Mouse (Mus musculus) CH12.LX (cell line): Measurements from ENCODE around the gene Pam.

Experiments
- POLR2A ChIP-seq: IDR thresholded peaks from 2 replicates; pipeline ENCODE4 v1.6.1; 2011; ENCODE audit warnings: low read depth, mild to moderate bottlenecking, improper control_type of control experiment, low read length
- SIN3A ChIP-seq: IDR thresholded peaks from 2 replicates; pipeline ENCODE4 v1.6.1; 2012; ENCODE audit warnings: low read length, improper control_type of control experiment, inconsistent platforms
- UBTF ChIP-seq: IDR thresholded peaks from 2 replicates; pipeline ENCODE4 v1.6.1; 2012; ENCODE audit warnings: low read depth, mild to moderate bottlenecking, inconsistent platforms, low read length, improper control_type of control experiment, moderate library complexity

DNA sequence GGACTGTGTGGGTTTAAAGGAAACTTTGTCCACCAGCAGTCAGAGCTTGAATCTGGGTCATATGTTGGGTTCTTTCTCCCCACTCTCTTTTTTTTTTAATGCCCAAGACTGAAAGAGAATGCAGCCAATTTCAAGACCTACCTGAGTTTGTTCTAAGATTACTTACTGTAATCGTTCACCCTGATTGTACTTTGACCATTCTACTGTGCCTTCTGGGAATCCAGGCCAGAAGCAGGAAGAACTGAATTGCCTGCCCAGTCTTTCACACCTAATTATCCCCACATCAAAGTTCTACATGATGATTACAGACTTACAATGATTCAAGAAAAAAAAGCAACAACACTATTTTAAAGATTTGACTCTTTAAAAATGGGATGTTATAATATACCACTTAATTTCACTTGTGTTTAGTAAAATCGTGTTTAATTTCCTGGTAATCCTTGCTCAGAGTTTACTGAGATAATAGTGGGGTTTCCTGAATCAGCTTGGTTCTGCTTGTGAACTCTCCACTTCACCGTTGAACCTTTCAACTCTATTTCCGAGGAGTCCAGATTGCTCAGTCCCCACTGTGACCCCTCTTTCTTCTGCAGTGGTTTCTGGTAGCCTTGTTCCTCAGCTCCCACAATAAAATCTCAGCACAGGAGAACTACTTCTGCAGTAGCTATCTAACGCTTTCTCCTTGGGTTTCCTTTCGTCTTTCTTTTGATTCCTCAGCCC lies 69.4 kb downstream of the Pam start:
- TF ChIP-seq UBTF: no peak
- TF ChIP-seq SIN3A: no peak
- no peak for TF ChIP-seq POLR2A
